Mouse (Mus musculus) stomach, embryonic 14.5 days (tissue): ENCODE data around the gene Tnrc18. TPM values are rescaled to one million over a fixed set of nuclear protein-coding genes. Genes with fewer than 3 reads are reported as not detected.
A peak's percentile ranks its signal among the peaks of the same experiment; 100 is the strongest.

Experiments
- ATAC-seq: fragments of 200-750 bp; cut with Nextera tagmentation; 2 replicates; pipeline ENCODE4 v1.8.0; 2017; ENCODE audit warnings: low read depth, moderate TSS enrichment; ENCODE audit not compliant: insufficient number of reproducible peaks, insufficient read depth, low FRiP score
- H3K27ac ChIP-seq: fragments of 300-500 bp; sonication (generic); 2 replicates; pipeline ENCODE4 v1.5.1; 2014; ENCODE audit warnings: mild to moderate bottlenecking, low read length, moderate library complexity, mixed read lengths
- H3K27me3 ChIP-seq: fragments of 300-500 bp; sonication (generic); 2 replicates; pipeline ENCODE4 v1.6.1; 2014; ENCODE audit warnings: low read length, control low read depth, mixed read lengths; ENCODE audit not compliant: control insufficient read depth, insufficient read depth
- H3K36me3 ChIP-seq: fragments of 300-500 bp; sonication (generic); 2 replicates; pipeline ENCODE4 v1.6.1; 2014; ENCODE audit warnings: mild to moderate bottlenecking, control low read depth, low read length, moderate library complexity, mixed read lengths; ENCODE audit not compliant: control insufficient read depth, insufficient read depth
- H3K4me1 ChIP-seq: fragments of 300-500 bp; sonication (generic); 2 replicates; pipeline ENCODE4 v1.6.1; 2014; ENCODE audit warnings: low read length, control low read depth, mixed read lengths; ENCODE audit not compliant: control insufficient read depth, insufficient read depth
- H3K4me2 ChIP-seq: fragments of 300-500 bp; sonication (generic); replicated peaks from 2 replicates; pipeline ENCODE4 v1.6.1; 2014; ENCODE audit warnings: low read depth, low read length, control low read depth
- H3K4me3 ChIP-seq: fragments of 300-500 bp; sonication (generic); 2 replicates; pipeline ENCODE4 v1.5.1; 2014; ENCODE audit warnings: low read depth, low read length, control low read depth
- H3K9ac ChIP-seq: fragments of 300-500 bp; sonication (generic); replicated peaks from 2 replicates; pipeline ENCODE4 v1.6.1; 2014; ENCODE audit warnings: low read depth, mild to moderate bottlenecking, control low read depth, low read length, moderate library complexity, mixed read lengths
- H3K9me3 ChIP-seq: fragments of 300-500 bp; sonication (generic); 2 replicates; pipeline ENCODE4 v1.6.1; 2016; ENCODE audit warnings: low read depth, low read length, control low read depth; ENCODE audit not compliant: control insufficient read depth
- whole genome bisulfite sequencing: fragments of 180-500 bp; shearing (Covaris S2); extraction: QIAGEN DNeasy Blood & Tissue Kit; methylation state at CpG from one replicate; pipeline ENCODE4 v1.1.7; 2014; 5-methylcytosine and 5-hydroxymethylcytosine counted together
- polyA plus RNA-seq: library from polyadenylated mRNA; unstranded; fragments of >200 nt; fragmentation: Nextera tagmentation; extraction: Ambion mirVana; gene quantifications from 2 replicates; pipeline ENCODE4 v1.2.1, GENCODE M21; 2014

Gene Tnrc18
- polyA plus RNA-seq, 1 experiment from 2014 or later = 36.0 TPM

GRCm38 (mm10) chr5:142709436-142709835 is 108.0 kb downstream of the Tnrc18 start:
- no peaks in the 10 kb centered on the region for H3K4me1 ChIP-seq
- no peaks in the 10 kb centered on the region for H3K27me3 ChIP-seq
- H3K4me2 ChIP-seq = no peak overlapping the region
- no peak overlapping the region for H3K27ac ChIP-seq
- H3K9me3 ChIP-seq = peaks cover 4% of the 10 kb centered on the region; the same call in 1 of the 2 replicates
- no peaks in the 10 kb centered on the region for H3K36me3 ChIP-seq
- no peak for ATAC-seq
- no peak overlapping the region for H3K9ac ChIP-seq
- 82% methylated on average over 7 of the region's 7 CpGs for WGBS
- H3K4me3 ChIP-seq = no peak overlapping the region

- no peak for ATAC-seq
- H3K27ac ChIP-seq = no peak overlapping the region
- no peak overlapping the region for H3K9ac ChIP-seq
- H3K4me1 ChIP-seq = no peaks in the 10 kb centered on the region
- WGBS = 90% methylated on average over 5 of the region's 5 CpGs
- H3K27me3 ChIP-seq = no peaks in the 10 kb centered on the region
- H3K9me3 ChIP-seq = peaks cover 4% of the 10 kb centered on the region; the same call in 1 of the 2 replicates
- H3K4me3 ChIP-seq = no peak overlapping the region
- H3K36me3 ChIP-seq = no peaks in the 10 kb centered on the region
- no peak overlapping the region for H3K4me2 ChIP-seq
Observed at GRCm38 (mm10) chr5:142707709-142708108, 109.8 kb downstream of the Tnrc18 start.

- H3K4me1 ChIP-seq = no peaks in the 10 kb centered on the region
- no peak overlapping the region for H3K27ac ChIP-seq
- H3K9ac ChIP-seq = no peak overlapping the region
- H3K27me3 ChIP-seq = no peaks in the 10 kb centered on the region
- no peak overlapping the region for H3K4me3 ChIP-seq
- WGBS = 89% methylated on average over 10 of the region's 10 CpGs
- ATAC-seq = no peak
- H3K36me3 ChIP-seq = no peaks in the 10 kb centered on the region
- H3K9me3 ChIP-seq = no peaks in the 10 kb centered on the region
- no peak overlapping the region for H3K4me2 ChIP-seq
Observed at GRCm38 (mm10) chr5:142703569-142703968, 113.9 kb downstream of the Tnrc18 start.

GRCm38 (mm10) chr5:142702511-142703138 is 114.8 kb downstream of the Tnrc18 start:
- peak overlapping the region; percentile 99 for H3K4me2 ChIP-seq
- no peaks in the 10 kb centered on the region for H3K27me3 ChIP-seq
- 20% methylated on average over 18 of the region's 18 CpGs for WGBS
- peak overlapping the region; percentile 41; the same call in 1 of the 2 replicates for H3K9ac ChIP-seq
- H3K4me3 ChIP-seq = peak overlapping the region; percentile 59
- no peaks in the 10 kb centered on the region for H3K9me3 ChIP-seq
- H3K27ac ChIP-seq = no peak overlapping the region
- H3K36me3 ChIP-seq = no peaks in the 10 kb centered on the region
- H3K4me1 ChIP-seq = no peaks in the 10 kb centered on the region
- no peak for ATAC-seq

GRCm38 (mm10) chr5:142701651-142702510 is 115.6 kb downstream of the Tnrc18 start:
- H3K4me3 ChIP-seq = peak overlapping the region; percentile 59
- no peaks in the 10 kb centered on the region for H3K27me3 ChIP-seq
- peak overlapping the region; percentile 41; the same call in 1 of the 2 replicates for H3K9ac ChIP-seq
- H3K36me3 ChIP-seq = no peaks in the 10 kb centered on the region
- no peak overlapping the region for H3K27ac ChIP-seq
- H3K9me3 ChIP-seq = no peaks in the 10 kb centered on the region
- no peaks in the 10 kb centered on the region for H3K4me1 ChIP-seq
- peak; percentile 92 for ATAC-seq
- peak overlapping the region; percentile 99 for H3K4me2 ChIP-seq
- WGBS = under 1% methylated on average over 51 of the region's 72 CpGs

- Histone ChIP-seq H3K4me2 (peak overlapping the region; percentile 99), H3K27ac (no peak overlapping the region), H3K9me3 (no peaks in the 10 kb centered on the region), H3K9ac (no peak overlapping the region), H3K36me3 (no peaks in the 10 kb centered on the region), H3K4me3 (peak overlapping the region; percentile 59; the same call in 1 of the 2 replicates), H3K27me3 (no peaks in the 10 kb centered on the region), H3K4me1 (no peaks in the 10 kb centered on the region)
- peak; percentile 63 for ATAC-seq
- WGBS = 8% methylated on average over 15 of the region's 15 CpGs
Observed at GRCm38 (mm10) chr5:142700842-142701589, 116.4 kb downstream of the Tnrc18 start.

GRCm38 (mm10) chr5:142697742-142698141 is 119.7 kb downstream of the Tnrc18 start:
- H3K4me3 ChIP-seq = no peak overlapping the region
- no peak overlapping the region for H3K27ac ChIP-seq
- H3K36me3 ChIP-seq = no peaks in the 10 kb centered on the region
- H3K4me2 ChIP-seq = no peak overlapping the region
- H3K9ac ChIP-seq = no peak overlapping the region
- H3K9me3 ChIP-seq = no peaks in the 10 kb centered on the region
- 72% methylated on average over 2 of the region's 2 CpGs for WGBS
- no peaks in the 10 kb centered on the region for H3K27me3 ChIP-seq
- ATAC-seq = no peak
- no peaks in the 10 kb centered on the region for H3K4me1 ChIP-seq

GRCm38 (mm10) chr5:142696865-142697264 is 120.6 kb downstream of the Tnrc18 start:
- Histone ChIP-seq H3K36me3 (no peaks in the 10 kb centered on the region), H3K4me2 (no peak overlapping the region), H3K4me1 (no peaks in the 10 kb centered on the region), H3K9me3 (no peaks in the 10 kb centered on the region), H3K4me3 (no peak overlapping the region), H3K27me3 (no peaks in the 10 kb centered on the region), H3K27ac (no peak overlapping the region), H3K9ac (no peak overlapping the region)
- no peak for ATAC-seq
- WGBS = 82% methylated on average over 6 of the region's 6 CpGs
